Mouse (Mus musculus) cerebellum, adult 9-11 months (tissue): ENCODE measurements at regions not wholly inside any gene's neighbourhood (a gene's known extent, or its start where the extent isn't known, plus 50 kb on each side); places are given as distances from the start of the nearest gene placed in this dataset.
A peak's percentile ranks its signal among the peaks of the same experiment; 100 is the strongest.

ENCODE experiments used
- DNase-seq: peaks from one replicate; pipeline ENCODE4 v3.0.0; 2022

GRCm38 (mm10) chr12:39586163-39586562, 451.7 kb downstream of the Arl4a start:
- no peak for DNase-seq

GRCm38 (mm10) chr12:39577610-39578009, 460.2 kb downstream of the Arl4a start:
- no peak for DNase-seq

- no peak for DNase-seq
Measured at GRCm38 (mm10) chr12:39572802-39573201, 465.0 kb downstream of the Arl4a start.

- DNase-seq: no peak
Measured at GRCm38 (mm10) chr12:39572147-39572546, 465.7 kb downstream of the Arl4a start.

- DNase-seq: no peak
Measured at GRCm38 (mm10) chr12:39560734-39561446, 476.9 kb downstream of the Arl4a start.

- DNase-seq: no peak
Measured at GRCm38 (mm10) chr12:39558491-39558890, 479.3 kb downstream of the Arl4a start.

GRCm38 (mm10) chr12:39536326-39536725, 501.5 kb downstream of the Arl4a start:
- DNase-seq: peak; percentile 25

- no peak for DNase-seq
Measured at GRCm38 (mm10) chr12:39528121-39528520, 509.7 kb downstream of the Arl4a start.

- DNase-seq: no peak
Measured at GRCm38 (mm10) chr12:39527216-39527600, 510.6 kb downstream of the Arl4a start.

- DNase-seq: no peak
Measured at GRCm38 (mm10) chr12:39526535-39527215, 511.1 kb downstream of the Arl4a start.

- no peak for DNase-seq
Measured at GRCm38 (mm10) chr12:39515690-39516089, 522.1 kb downstream of the Arl4a start.

GRCm38 (mm10) chr12:39510855-39511254, 527.0 kb downstream of the Arl4a start:
- DNase-seq: no peak

- DNase-seq: peak; percentile 60
Measured at GRCm38 (mm10) chr12:39510073-39510812, 527.6 kb downstream of the Arl4a start.

GRCm38 (mm10) chr12:39496203-39496602, 541.6 kb downstream of the Arl4a start:
- DNase-seq: no peak

GRCm38 (mm10) chr12:39493578-39494218, 544.1 kb downstream of the Arl4a start:
- peak; percentile 73 for DNase-seq

- peak; percentile 86 for DNase-seq
Measured at GRCm38 (mm10) chr12:39493114-39493513, 544.7 kb downstream of the Arl4a start.

- DNase-seq: no peak
Measured at GRCm38 (mm10) chr12:39472984-39473383, 564.8 kb downstream of the Arl4a start.
